Mouse (Mus musculus) stomach, embryonic 15.5 days (tissue): Measurements from ENCODE around the gene Agmat. TPM values are rescaled to one million over a fixed set of nuclear protein-coding genes. Genes with fewer than 3 reads are reported as not detected.

Experiments used
- ATAC-seq: fragments of 200-750 bp; cut with Nextera tagmentation; 2 replicates; pipeline ENCODE4 v1.8.0; 2017; ENCODE audit warnings: low read depth, moderate number of reproducible peaks, moderate TSS enrichment; ENCODE audit not compliant: insufficient read depth, low FRiP score
- H3K27ac ChIP-seq: fragments of 300-500 bp; sonication (generic); 2 replicates; pipeline ENCODE4 v1.5.1; 2015; ENCODE audit warnings: mild to moderate bottlenecking, inconsistent platforms
- H3K27me3 ChIP-seq: fragments of 300-500 bp; sonication (generic); replicated peaks from 2 replicates; pipeline ENCODE4 v1.6.1; 2015; ENCODE audit warnings: inconsistent platforms
- H3K36me3 ChIP-seq: fragments of 300-500 bp; sonication (generic); 2 replicates; pipeline ENCODE4 v1.6.1; 2015; ENCODE audit warnings: inconsistent platforms
- H3K4me1 ChIP-seq: fragments of 300-500 bp; sonication (generic); 2 replicates; pipeline ENCODE4 v1.6.1; 2015; ENCODE audit warnings: inconsistent platforms
- H3K4me2 ChIP-seq: fragments of 300-500 bp; sonication (generic); 2 replicates; pipeline ENCODE4 v1.6.1; 2015; ENCODE audit warnings: mild to moderate bottlenecking, inconsistent platforms
- H3K4me3 ChIP-seq: fragments of 300-500 bp; sonication (generic); replicated peaks from 2 replicates; pipeline ENCODE4 v1.5.1; 2015; ENCODE audit warnings: inconsistent platforms
- H3K9ac ChIP-seq: fragments of 300-500 bp; sonication (generic); 2 replicates; pipeline ENCODE4 v1.6.1; 2015; ENCODE audit warnings: inconsistent platforms
- H3K9me3 ChIP-seq: fragments of 300-500 bp; sonication (generic); 2 replicates; pipeline ENCODE4 v1.6.1; 2016; ENCODE audit warnings: inconsistent platforms
- WGBS: fragments of 180-500 bp; shearing (Covaris S2); methylation state at CpG from one replicate; pipeline ENCODE4 v1.1.7; 2015; 5-methylcytosine and 5-hydroxymethylcytosine counted together
- polyA plus RNA-seq: library from polyadenylated mRNA; unstranded; fragments of >200 nt; fragmentation: Nextera tagmentation; extraction: Ambion mirVana; gene quantifications from 2 replicates; pipeline ENCODE4 v1.2.1, GENCODE M21; 2015

Agmat gene
- polyA plus RNA-seq, 1 experiment from 2014 or later: 7.0 TPM

GRCm38 (mm10) chr4:141796954-141797353, 50.5 kb downstream of the Agmat start:
- no peak for ATAC-seq
- Histone ChIP-seq H3K36me3 (peaks cover 12% of the 10 kb centered on the region; the same call in 1 of the 2 replicates), H3K4me2 (no peak overlapping the region), H3K9ac (no peak overlapping the region), H3K27ac (no peak overlapping the region), H3K4me1 (peaks cover 15% of the 10 kb centered on the region; the same call in 1 of the 2 replicates), H3K27me3 (no peaks in the 10 kb centered on the region), H3K9me3 (no peaks in the 10 kb centered on the region), H3K4me3 (no peak overlapping the region)
- WGBS: 84% methylated on average over 4 of the region's 4 CpGs

GRCm38 (mm10) chr4:141797545-141797944, 51.1 kb downstream of the Agmat start:
- no peak for ATAC-seq
- Histone ChIP-seq H3K4me3 (no peak overlapping the region), H3K9ac (no peak overlapping the region), H3K27me3 (no peaks in the 10 kb centered on the region), H3K4me1 (peaks cover 14% of the 10 kb centered on the region; the same call in 1 of the 2 replicates), H3K36me3 (peaks cover 12% of the 10 kb centered on the region; the same call in 1 of the 2 replicates), H3K9me3 (no peaks in the 10 kb centered on the region), H3K27ac (no peak overlapping the region), H3K4me2 (no peak overlapping the region)
- 94% methylated on average over 5 of the region's 5 CpGs for WGBS

GRCm38 (mm10) chr4:141804105-141804504, 57.6 kb downstream of the Agmat start:
- no peak for ATAC-seq
- H3K27ac ChIP-seq: no peak overlapping the region
- no peak overlapping the region for H3K4me2 ChIP-seq
- H3K27me3 ChIP-seq: no peaks in the 10 kb centered on the region
- H3K9ac ChIP-seq: no peak overlapping the region
- H3K4me1 ChIP-seq: no peaks in the 10 kb centered on the region
- peaks cover 36% of the 10 kb centered on the region for H3K36me3 ChIP-seq
- no peak overlapping the region for H3K4me3 ChIP-seq
- no peaks in the 10 kb centered on the region for H3K9me3 ChIP-seq
- 87% methylated on average over 4 of the region's 4 CpGs for WGBS

GRCm38 (mm10) chr4:141805886-141806285, 59.4 kb downstream of the Agmat start:
- Histone ChIP-seq H3K9me3 (no peaks in the 10 kb centered on the region), H3K36me3 (peaks cover 45% of the 10 kb centered on the region)
- WGBS: 92% methylated on average over 8 of the region's 8 CpGs

More at GRCm38 (mm10) chr4:141805886-141806285, 59.4 kb downstream of the Agmat start:
- no peak for ATAC-seq
- no peak overlapping the region for H3K4me2 ChIP-seq
- no peak overlapping the region for H3K9ac ChIP-seq
- H3K27me3 ChIP-seq: no peaks in the 10 kb centered on the region
- H3K4me3 ChIP-seq: no peak overlapping the region
- no peaks in the 10 kb centered on the region for H3K4me1 ChIP-seq
- H3K27ac ChIP-seq: no peak overlapping the region

Other genes with a start within 250 kb of the Agmat start
- gene Spen, start 208.1 kb upstream of the Agmat start, polyA plus RNA-seq: 8.4 and 10.4 TPM in 2 replicates
- gene Fblim1, start 140.6 kb upstream of the Agmat start, polyA plus RNA-seq: 71.1 and 77.2 TPM in 2 replicates
- gene Tmem82, start 128.0 kb upstream of the Agmat start, polyA plus RNA-seq: 4.0 and 6.1 TPM in 2 replicates
- 0.71 and 0.76 TPM in 2 replicates for gene Slc25a34, start 122.9 kb upstream of the Agmat start, polyA plus RNA-seq
- gene Plekhm2, start 81.8 kb upstream of the Agmat start, polyA plus RNA-seq: 6.2 and 6.9 TPM in 2 replicates
- 1.0 TPM in 1 of 2 replicates, not detected in the other for gene Rsc1a1, start 61.1 kb upstream of the Agmat start, polyA plus RNA-seq
- 23.2 and 23.3 TPM in 2 replicates for gene Ddi2, start 23.3 kb upstream of the Agmat start, polyA plus RNA-seq
- 3.9 and 4.6 TPM in 2 replicates for gene Dnajc16, start 44.3 kb downstream of the Agmat start, polyA plus RNA-seq
- 21.2 and 23.4 TPM in 2 replicates for gene Casp9, start 46.9 kb downstream of the Agmat start, polyA plus RNA-seq
- 475 and 519 TPM in 2 replicates for gene Cela2a, start 79.5 kb downstream of the Agmat start, polyA plus RNA-seq
- gene Ctrc, start 99.7 kb downstream of the Agmat start, polyA plus RNA-seq: 0.42 and 0.79 TPM in 2 replicates
- 125 and 130 TPM in 2 replicates for gene Efhd2, start 128.2 kb downstream of the Agmat start, polyA plus RNA-seq